Mouse (Mus musculus) hindbrain, postnatal 0 days (tissue): ENCODE data around the gene Peli3. TPM values are rescaled to one million over a fixed set of nuclear protein-coding genes. Genes with fewer than 3 reads are reported as not detected.
"Not testable (repeated sequence)": the region's sequence is repeated elsewhere in the genome, so short reads cannot be mapped to it uniquely, and the experiment has no call there.

Experiments used
- ATAC-seq: fragments of 200-750 bp; cut with Nextera tagmentation; 2 replicates; pipeline ENCODE4 v1.8.0; 2017; ENCODE audit warnings: mild to moderate bottlenecking, moderate TSS enrichment, moderate library complexity
- DNase-seq: peaks from one replicate; pipeline ENCODE4 v3.0.0-alpha.2; 2015; ENCODE audit warnings: low spot score
- H3K27ac ChIP-seq: fragments of 300-500 bp; sonication (generic); 2 replicates; pipeline ENCODE4 v1.5.1; 2014; ENCODE audit warnings: mild to moderate bottlenecking
- H3K27me3 ChIP-seq: fragments of 300-500 bp; sonication (generic); 2 replicates; pipeline ENCODE4 v1.6.1; 2014; ENCODE audit warnings: low read length, mixed read lengths; ENCODE audit not compliant: insufficient read depth
- H3K36me3 ChIP-seq: fragments of 300-500 bp; sonication (generic); 2 replicates; pipeline ENCODE4 v1.6.1; 2014; ENCODE audit warnings: low read length, mixed read lengths; ENCODE audit not compliant: insufficient read depth
- H3K4me1 ChIP-seq: fragments of 300-500 bp; sonication (generic); 2 replicates; pipeline ENCODE4 v1.6.1; 2014; ENCODE audit warnings: antibody characterized with exemption, low read length, mixed read lengths; ENCODE audit not compliant: insufficient read depth
- H3K4me2 ChIP-seq: fragments of 300-500 bp; sonication (generic); 2 replicates; pipeline ENCODE4 v1.6.1; 2014; ENCODE audit warnings: low read depth, mild to moderate bottlenecking, low read length, moderate library complexity, mixed read lengths
- H3K4me3 ChIP-seq: fragments of 300-500 bp; sonication (generic); 2 replicates; pipeline ENCODE4 v1.5.1; 2014; ENCODE audit warnings: low read length
- H3K9ac ChIP-seq: fragments of 300-500 bp; sonication (generic); replicated peaks from 2 replicates; pipeline ENCODE4 v1.6.1; 2014; ENCODE audit warnings: mild to moderate bottlenecking, low read length, moderate library complexity, mixed read lengths
- H3K9me3 ChIP-seq: fragments of 300-500 bp; sonication (generic); 2 replicates; pipeline ENCODE4 v1.6.1; 2016; ENCODE audit warnings: low read length, mixed read lengths
- CTCF ChIP-seq: IDR thresholded peaks from 2 replicates; pipeline ENCODE4 v1.5.1; 2016; ENCODE audit warnings: antibody characterized with exemption, control low read depth, low read depth
- WGBS: fragments of 180-500 bp; shearing (Covaris S2); extraction: QIAGEN DNeasy Blood & Tissue Kit; methylation state at CpG from one replicate; pipeline ENCODE4 v1.1.7; 2014; 5-methylcytosine and 5-hydroxymethylcytosine counted together
- polyA plus RNA-seq: library from polyadenylated mRNA; unstranded; fragments of >200 nt; fragmentation: Nextera tagmentation; extraction: Ambion mirVana; gene quantifications from 2 replicates; pipeline ENCODE4 v1.2.1, GENCODE M21; 2015
- total RNA-seq: library from RNA; depleted of rRNA; stranded (reverse); fragments of >200 nt; gene quantifications from 2 replicates; pipeline ENCODE4 v1.2.3, GENCODE M21; 2014

Peli3 gene
- total and polyA plus RNA-seq, 2 experiments from 2014 or later = 8.6 to 13.4 TPM

DNA sequence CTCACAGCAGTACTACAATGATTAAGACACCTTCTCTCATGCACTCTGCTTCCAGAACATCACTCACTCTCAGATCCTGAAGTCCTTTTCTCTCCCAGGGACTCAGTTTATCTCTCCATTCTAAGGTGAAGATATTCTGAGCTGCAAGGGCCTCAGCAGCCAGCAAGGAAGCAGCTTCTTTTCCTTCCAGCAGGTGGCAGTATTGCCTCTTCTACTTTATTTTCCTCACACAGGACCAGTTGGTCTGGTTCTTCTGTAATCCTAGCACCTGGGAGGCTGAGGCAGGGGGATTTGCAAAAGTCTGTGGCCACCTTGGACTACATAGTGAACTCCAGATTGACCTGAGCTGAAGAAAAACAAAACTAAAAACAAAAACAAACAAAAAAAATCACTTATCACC, 38.8 kb upstream of the Peli3 start:
- H3K4me3 ChIP-seq = no peak overlapping the region
- H3K27ac ChIP-seq = no peak overlapping the region
- no peak overlapping the region for H3K9ac ChIP-seq
- peak; percentile 87 for DNase-seq
- H3K4me2 ChIP-seq = no peak overlapping the region
- H3K4me1 ChIP-seq = no peaks in the 10 kb centered on the region
- peaks cover 20% of the 10 kb centered on the region; the same call in 1 of the 2 replicates for H3K27me3 ChIP-seq
- no peaks in the 10 kb centered on the region for H3K9me3 ChIP-seq
- 0 out of 2 replicates have a peak, but pooled peaks have one; percentile 40 for ATAC-seq
- peaks cover 2% of the 10 kb centered on the region; the same call in 1 of the 2 replicates for H3K36me3 ChIP-seq
- TF ChIP-seq CTCF = peak; percentile 90

DNA sequence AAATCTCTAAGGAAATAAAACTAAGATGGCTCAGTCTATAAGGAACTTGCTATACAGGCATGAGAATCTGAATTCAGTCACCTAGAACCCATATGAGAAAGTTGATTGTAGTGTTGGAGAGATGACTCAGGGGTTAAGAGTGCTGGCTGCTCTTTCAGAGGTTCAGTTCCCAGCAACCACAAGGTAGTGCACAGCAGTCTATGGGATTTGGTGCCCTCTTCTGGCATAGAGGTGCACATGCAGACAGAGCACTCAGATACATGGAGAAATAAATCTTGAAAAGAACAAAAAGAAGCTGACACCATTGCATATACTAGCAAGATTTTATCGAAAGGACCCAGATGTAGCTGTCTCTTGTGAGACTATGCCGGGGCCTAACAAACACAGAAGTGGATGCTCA, 25.3 kb upstream of the Peli3 start:
- ATAC-seq = no peak
- Histone ChIP-seq H3K27me3 (no peaks in the 10 kb centered on the region), H3K27ac (no peak overlapping the region), H3K4me2 (no peak overlapping the region), H3K9ac (no peak overlapping the region), H3K4me3 (no peak overlapping the region), H3K4me1 (no peaks in the 10 kb centered on the region), H3K36me3 (peaks cover 17% of the 10 kb centered on the region; the same call in 1 of the 2 replicates), H3K9me3 (no peaks in the 10 kb centered on the region)
- peak; percentile 18 for DNase-seq
- peak; percentile 56 for TF ChIP-seq CTCF
- 95% methylated on average over 2 of the region's 2 CpGs for WGBS

DNA sequence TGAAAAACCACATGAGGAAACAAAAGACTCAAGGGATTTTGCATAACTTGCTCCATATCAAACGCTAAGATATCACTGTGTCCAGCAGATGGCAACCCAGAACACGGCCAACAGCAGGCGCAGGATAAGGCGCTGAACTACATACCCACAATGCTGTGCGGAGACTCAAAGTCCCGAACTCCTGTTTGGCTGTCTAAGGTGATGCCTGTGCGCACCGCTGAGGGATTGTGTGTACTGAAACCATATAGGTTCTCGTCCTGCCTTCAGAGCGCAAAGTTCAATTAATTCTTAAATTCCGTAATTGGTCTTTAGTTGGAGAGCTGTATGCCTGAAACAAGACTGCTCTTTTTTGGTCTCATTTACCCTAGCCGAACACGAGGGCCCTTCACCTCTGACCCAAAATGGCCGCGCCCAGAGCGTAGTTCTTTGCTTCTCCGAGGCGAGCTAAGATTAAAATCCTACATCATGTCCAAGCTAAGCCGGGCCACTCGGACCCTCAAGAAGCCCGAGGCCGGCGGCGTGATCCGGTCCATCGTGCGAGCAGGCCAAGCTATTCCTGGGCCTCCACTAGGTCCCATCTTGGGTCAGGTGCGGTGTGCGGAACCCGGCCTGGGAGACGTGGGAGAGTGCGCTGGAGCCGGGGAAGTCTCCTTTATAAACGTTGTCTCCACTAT, 19.1 kb upstream of the Peli3 start, which contains the start of gene Mrpl11:
Gene Mrpl11 (plus strand): TSS at position 220 of the 674 bp plus-strand sequence.
- Histone ChIP-seq H3K27ac (peak within 1 kb of the TSS; percentile 82), H3K9me3 (no peaks in the 10 kb centered on the region), H3K4me3 (peak within 1 kb of the TSS; percentile 74), H3K36me3 (peaks cover 13% of the 10 kb centered on the region; the same call in 1 of the 2 replicates), H3K4me2 (peak within 1 kb of the TSS; percentile 68), H3K9ac (peak within 1 kb of the TSS; percentile 63), H3K4me1 (peaks cover 5% of the 10 kb centered on the region; the same call in 1 of the 2 replicates), H3K27me3 (no peaks in the 10 kb centered on the region)
- under 1% methylated on average over 34 of the region's 34 CpGs for WGBS
- peak; percentile 92 for TF ChIP-seq CTCF
- DNase-seq = peak; percentile 97
- peak; percentile 97 for ATAC-seq

DNA sequence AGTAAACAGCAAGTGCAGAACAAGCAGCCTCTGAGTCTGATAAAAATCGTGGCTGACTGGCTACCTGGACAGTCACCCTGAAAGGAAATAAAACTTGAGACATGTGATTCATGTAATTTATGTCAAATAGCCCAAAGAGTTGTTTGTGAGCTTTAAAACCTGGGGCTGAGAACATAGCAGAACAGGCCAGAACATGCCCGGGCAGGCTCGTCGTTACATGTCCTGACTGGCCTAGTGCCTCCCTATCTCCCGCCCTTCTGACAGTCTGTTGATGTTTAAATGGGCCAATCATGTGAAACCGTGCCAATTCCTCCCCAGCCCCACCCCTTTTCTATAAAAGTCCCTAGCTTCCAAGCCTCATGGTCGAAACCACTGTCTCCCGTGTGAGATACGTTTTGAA, 5.7 kb upstream of the Peli3 start:
- not testable (repeated sequence) for DNase-seq, H3K27me3 ChIP-seq, H3K4me2 ChIP-seq, H3K9me3 ChIP-seq, H3K9ac ChIP-seq, H3K4me1 ChIP-seq, H3K4me3 ChIP-seq, H3K36me3 ChIP-seq, ATAC-seq, H3K27ac ChIP-seq
- 83% methylated on average over 9 of the region's 9 CpGs for WGBS

DNA sequence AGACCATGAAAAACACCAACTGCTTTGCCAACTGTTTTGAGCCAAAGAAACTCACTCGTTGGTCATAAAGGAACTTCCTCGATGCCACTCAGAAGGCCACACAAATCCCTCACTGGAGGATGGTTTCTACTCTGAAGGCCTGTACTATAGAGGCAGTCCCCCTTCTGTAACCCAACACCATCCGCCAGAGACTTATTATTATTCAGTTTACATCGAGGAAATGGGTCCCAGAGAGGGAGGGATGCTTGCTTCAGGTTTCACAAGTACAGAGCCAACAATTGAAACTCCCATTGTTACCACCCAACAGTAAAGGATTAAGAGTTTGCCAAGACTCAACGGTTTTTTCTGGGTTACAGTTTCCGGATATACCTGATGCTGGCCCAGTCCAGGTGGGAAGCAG, 2.6 kb upstream of the Peli3 start:
- ATAC-seq = no peak
- H3K4me1 ChIP-seq = 0 out of 2 replicates have a peak, but pooled peaks cover 3% of the 10 kb centered on the region
- no peaks in the 10 kb centered on the region for H3K27me3 ChIP-seq
- TF ChIP-seq CTCF = no peak
- DNase-seq = no peak
- WGBS = 43% methylated on average over 6 of the region's 6 CpGs
- H3K36me3 ChIP-seq = no peaks in the 10 kb centered on the region
- H3K27ac ChIP-seq = no peak overlapping the region
- no peak overlapping the region for H3K4me2 ChIP-seq
- no peak overlapping the region for H3K9ac ChIP-seq
- no peaks in the 10 kb centered on the region for H3K9me3 ChIP-seq
- H3K4me3 ChIP-seq = no peak overlapping the region

DNA sequence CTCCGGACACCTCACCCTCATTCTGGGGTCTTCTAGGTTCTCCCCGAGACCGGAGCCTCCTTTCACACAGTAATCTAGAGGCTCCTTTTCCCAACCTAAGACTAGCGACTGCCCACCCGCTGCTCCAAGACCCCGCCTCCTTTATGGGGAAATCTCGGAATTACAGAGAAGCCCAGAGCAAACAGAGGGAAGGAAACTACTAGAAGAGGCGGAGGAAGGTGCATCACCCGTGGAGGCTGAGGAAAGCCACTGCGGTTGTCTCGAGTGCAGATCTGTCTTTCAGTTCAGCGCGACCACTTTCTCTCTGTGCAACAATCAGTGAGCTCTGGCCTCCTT, 294 bp upstream of the Peli3 start:
- TF ChIP-seq CTCF = no peak
- H3K4me2 ChIP-seq = peak overlapping the region; percentile 79
- H3K9me3 ChIP-seq = no peaks in the 10 kb centered on the region
- no peaks in the 10 kb centered on the region for H3K27me3 ChIP-seq
- 0 out of 2 replicates have a peak, but pooled peaks cover 3% of the 10 kb centered on the region for H3K4me1 ChIP-seq
- 8% methylated on average over 13 of the region's 13 CpGs for WGBS
- peak overlapping the region; percentile 78 for H3K9ac ChIP-seq
- no peak for DNase-seq
- peak overlapping the region; percentile 79 for H3K27ac ChIP-seq
- H3K36me3 ChIP-seq = no peaks in the 10 kb centered on the region
- peak overlapping the region; percentile 71 for H3K4me3 ChIP-seq
- peak; percentile 75; the same call in 1 of the 2 replicates for ATAC-seq
